Mouse (Mus musculus) MN1 (cell line): Measurements from ENCODE around the gene 1600002K03Rik.
A peak's percentile ranks its signal among the peaks of the same experiment; 100 is the strongest.

Experiments used
- DNase-seq: peaks from one replicate; pipeline ENCODE4 v3.0.0-alpha.2; 2016; ENCODE audit warnings: low spot score

The 1600002K03Rik gene

DNA sequence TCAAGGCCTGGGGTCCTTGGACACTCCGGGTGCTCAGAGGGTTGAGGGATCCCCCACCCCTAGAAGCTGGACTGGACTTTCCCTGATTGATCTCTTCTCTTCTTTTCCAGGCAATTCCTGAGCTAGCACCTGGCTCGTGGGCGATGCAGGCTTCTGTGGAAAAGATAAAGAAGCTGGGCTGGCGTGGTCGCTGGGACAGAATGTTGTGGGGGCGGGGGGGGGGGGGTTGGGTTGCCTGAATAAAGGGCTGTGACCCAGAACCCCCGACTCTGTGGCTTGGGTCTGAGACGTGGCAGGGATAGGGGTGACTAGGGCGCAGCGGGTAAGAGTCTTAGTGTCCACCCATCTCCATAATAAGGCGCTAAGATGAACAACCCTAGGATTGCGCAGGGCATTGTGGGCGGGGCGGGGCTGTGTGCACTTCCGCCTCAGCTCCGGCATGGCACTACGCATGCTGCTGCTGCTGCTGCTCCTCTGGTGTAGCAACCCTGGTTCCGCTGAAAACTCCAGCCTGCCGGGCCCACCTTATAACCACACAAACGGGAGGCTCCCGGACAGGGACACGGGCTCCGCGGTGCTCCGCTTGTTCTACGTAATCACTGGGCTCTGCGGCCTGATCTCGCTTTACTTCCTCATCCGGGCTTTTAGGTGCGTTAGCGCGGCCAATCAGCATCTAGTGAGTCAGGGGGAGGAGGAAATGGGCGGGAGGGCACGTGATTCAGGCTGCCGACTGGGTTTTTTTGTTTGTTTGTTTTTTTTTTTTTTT, at the start of gene 1600002K03Rik:
1600002K03Rik (plus strand) TSS at position 418 of the 766 bp plus-strand sequence.
- DNase-seq, result peak; percentile 86

DNA sequence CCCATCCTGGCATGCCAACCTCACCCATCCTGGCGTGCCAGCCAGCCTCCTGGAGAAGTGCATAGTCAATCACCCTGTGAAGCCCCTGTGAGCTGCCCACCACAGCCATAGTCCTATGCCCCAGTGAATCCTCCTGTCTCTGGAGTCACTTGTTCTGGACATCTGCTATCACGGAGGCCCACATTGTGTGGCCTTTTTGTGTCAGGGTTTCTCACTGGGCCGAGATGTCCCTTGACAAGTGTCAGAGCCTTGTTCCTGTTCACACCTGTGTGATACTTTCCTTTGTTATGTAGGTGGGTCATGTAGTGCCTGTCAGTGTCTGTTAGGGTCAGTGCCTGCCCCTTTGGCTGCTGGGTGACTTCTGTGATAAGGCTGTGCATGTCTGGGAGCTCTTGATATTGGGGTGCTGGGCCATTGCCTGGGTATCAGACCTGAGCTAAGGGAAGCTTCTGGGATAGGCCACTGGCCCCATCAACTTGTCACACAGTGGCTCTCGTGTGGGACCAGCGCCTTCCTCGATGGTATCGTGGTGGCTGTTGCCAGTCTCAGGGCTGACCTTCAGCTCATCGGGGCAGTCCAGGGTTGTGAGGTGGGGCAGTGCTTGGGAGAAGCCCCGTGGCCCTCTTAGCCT, 48.7 kb upstream of the 1600002K03Rik start:
- DNase-seq, result no peak

DNA sequence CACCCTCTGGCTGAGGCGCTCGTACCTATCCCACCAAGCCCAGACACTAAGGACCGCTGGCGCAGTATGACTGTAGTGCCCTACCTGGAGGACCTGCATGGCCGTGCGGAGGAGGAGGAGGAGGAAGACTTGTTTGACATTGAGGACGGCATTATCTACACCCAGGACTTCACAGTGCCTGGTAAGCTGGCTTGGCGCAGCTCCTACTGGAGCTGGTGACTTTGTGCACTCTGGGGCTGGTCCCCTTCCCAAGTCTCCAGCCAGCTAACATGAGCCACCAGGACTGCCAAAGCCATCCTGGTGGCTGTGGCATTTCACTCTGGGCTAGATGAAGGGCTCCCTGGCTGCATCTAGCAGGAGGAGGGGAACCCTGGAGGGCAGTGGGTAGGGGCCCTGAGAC, 44.8 kb upstream of the 1600002K03Rik start:
- no peak for DNase-seq

DNA sequence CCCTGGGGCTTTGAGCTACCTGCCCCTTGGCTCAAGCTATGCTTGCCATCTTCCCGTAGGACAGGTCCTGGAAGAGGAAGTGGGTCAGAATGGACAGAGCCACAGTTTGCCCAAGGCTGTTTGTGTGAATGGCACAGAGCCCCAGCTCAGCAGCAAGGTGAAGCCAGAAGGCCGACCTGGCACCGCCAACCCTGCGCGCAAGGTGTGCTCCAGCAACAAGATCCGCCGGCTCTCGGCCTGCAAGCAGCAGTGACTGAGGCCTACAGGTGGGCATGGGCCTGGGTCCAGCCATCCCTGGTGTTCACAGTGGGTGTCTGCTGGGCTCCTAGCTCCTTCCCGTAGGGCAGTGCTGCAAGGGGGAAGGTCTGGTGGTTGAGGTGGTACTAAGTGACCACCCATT, 42.9 kb upstream of the 1600002K03Rik start:
- no peak for DNase-seq

DNA sequence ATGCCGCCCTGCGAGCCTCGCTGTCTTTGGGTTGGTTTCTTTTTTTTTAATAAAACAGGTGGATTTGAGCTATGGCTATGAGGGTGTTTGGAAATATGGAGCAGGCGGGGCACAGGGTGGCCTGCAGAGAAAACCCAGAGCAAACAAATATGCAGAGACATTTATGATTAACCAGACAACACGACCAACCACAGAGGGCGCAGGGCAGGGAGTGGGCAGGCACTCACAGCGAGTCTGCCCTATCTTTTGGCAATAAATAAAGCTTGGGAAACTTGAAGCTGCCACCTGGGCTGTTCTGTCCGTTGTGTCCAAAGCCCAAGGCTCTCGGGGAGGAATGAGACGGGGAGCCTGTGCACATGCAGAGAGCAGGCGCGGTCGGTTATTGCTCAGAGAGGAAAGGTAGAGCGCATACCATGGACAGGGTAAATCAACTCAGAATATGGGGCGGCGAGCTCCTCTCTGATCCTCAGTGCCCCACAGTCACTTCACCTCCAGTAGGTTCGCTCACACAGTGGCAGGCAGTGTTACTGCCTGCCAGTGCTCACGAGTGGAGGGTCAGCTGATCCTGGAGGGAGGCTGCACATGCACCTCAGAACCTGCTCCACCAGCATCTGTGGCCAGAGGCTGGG, 42.2 kb upstream of the 1600002K03Rik start:
- no peak for DNase-seq

DNA sequence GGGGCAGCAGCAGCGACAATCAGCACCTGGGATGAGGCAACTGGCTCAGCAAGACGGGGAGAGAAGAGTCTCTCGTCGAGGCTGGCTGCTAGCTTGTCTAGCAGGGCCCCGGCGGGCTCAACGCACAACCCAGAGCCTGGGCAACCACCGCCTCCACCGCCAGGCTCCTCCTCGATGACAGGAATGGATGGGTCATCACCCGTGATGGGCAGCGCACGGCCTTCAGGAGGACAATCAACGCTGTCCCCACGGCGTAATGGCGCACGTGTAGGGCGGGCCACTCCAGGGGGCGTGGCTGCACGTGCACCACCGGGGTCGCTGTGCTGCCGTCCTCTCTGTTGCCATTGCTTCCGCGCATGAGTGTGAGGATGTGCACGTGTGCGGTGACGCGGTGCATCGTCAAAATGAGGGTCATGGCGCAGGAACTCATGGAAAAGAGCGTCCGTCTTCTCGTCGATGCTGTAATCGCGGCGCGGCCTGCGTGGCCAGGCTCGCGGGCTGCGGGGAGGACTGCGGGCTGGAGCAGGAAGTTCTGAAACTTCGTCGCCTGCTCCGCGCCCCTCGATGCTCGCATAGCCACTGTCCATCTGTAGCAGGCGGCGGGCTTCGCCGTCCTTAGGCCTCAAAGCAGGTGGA, 41.3 kb upstream of the 1600002K03Rik start:
- DNase-seq, result no peak

DNA sequence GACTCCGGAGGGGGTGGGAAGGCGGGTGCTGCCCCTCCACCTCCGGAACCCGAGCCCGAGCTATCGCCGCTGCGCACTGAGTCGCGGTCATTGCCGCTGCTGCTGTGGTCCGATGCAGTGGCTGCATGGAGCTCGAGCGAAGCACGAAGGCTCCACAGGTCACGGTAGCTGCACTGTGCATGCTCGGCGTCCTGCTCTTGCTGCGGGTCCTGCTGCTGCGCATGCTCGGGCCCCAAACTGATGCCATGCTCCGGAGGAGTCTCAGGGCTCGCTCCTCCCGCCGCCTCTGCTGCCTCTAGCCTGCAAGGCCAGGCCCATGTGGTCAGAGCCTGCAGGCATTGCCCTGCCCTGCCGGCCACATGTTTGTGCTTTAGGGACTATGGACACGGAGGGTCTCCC, 40.8 kb upstream of the 1600002K03Rik start:
- no peak for DNase-seq

DNA sequence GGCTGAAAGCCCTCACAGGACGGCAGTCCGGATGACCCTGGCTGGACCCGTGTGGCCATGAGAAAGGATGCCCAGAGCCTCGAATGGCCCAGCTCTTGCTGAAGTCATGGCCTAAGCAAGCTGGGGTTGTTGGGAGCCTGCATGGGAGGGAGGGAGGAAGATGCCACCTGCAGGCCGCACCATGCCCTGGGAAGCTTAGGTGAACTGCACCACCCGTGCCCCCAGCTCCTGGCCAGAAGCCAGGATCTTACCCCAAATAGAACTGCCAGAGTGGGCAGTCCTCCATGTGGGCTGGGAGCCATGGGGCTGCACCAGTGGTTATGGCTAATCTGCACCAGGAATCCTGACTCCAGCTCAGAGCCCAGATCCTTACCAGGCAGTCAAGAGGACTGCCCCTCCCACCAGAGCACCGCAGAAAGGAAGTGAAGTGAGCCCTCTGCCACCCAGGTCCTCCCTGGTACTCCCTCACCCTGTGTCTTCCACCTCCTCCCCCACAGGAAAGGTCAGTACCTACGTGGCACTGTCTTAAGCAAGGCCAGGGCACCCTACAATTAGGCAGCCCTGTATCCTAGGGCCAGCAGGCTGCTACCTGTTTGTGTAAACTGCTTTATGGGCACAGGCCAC, 39.4 kb upstream of the 1600002K03Rik start:
- peak; percentile 94 for DNase-seq

DNA sequence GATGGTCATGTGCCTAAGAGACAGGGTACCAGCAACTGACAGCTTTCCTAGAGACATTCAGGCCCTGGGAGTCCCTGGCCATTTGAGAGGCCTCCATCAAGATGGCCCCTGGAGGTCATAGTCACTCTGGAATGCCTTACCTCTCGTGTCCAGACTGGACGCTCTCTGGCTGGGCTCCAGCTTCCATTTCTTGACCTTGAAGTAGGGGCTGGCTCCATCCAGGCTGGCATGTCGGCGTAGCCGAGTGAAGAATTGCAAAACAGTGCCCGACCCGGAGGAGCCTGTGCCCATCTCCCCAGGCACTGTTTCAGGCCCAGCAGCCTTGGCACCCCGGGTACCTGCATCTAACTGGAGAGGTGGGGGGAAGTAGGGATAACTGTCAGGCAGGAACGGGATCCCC, 38.3 kb upstream of the 1600002K03Rik start:
- peak; percentile 62 for DNase-seq

DNA sequence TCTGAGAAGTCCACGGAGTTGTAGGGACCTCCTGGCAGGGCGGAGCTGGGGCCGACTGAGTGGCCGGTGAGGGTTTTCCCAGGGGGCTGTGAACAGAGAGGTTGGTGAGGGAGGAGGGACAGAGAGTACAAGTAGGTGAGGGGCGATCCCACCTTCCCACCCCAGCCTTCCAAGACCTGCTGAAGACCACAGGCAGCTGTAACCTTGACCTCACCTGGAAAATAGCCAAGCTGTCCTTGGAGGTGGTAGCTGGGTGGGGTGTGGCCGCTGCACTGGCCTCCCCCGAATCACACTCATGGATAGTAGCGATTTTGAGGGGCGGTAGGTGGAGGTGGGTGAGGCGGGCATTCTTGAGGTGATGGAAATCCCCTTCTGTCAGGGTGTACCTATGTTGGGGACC, 37.6 kb upstream of the 1600002K03Rik start:
- DNase-seq, result peak; percentile 36

DNA sequence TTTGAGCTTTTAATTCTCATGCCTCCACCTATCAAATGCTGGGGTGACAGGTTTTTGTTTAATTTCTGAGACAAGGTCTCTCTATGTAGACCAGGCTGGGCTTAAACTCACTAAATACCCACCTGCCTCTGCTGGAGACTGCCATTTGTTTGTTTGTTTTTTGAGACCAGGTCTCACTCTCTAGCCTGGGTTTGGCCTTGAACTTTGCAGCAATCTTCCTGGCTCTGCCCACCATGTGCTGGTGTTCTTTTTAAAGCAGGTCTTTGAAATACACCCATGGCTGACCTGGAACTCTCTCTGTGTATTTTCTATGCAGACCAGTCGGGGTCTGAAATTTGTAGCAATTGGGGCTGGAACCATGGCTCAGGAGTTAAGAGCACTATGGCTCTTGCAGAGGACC, 37.1 kb upstream of the 1600002K03Rik start:
- no peak for DNase-seq

DNA sequence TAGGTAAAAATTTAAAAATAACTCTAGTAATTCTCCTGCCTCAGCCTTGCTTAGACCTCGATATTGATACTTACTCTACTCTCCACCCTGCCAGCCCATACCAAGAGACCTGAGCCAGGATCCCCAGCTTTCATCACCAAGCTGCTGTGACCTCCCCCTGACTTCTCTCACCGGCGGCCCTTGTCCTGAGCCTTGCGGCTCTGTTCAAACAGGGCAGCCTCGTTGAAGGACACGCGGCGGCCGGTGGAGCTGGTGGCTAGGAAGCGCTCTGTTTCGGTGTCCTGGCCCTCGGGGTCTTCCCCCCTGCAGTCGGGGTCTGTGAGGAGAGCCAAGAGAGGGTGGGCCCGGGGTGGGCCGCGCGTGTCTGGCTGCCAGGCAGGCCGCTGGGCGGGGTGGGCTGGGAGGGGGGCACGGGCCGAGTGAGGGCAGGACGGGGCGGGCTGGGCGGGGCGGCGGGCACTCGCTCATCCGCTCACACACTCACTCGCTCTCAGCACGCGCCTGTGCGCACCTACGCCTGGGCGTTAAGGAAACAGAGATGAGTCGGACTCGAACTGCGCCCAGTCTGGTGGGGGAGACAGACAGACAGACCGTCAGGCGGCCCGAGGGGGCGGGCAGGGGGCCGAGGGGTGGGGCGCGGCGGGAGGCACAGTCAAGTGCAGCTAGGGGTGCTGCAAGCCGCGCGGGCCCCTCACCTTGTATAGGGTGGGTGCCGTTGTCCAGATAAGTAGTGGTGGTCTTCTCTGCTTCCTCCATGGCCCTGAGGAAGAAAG, 36.4 kb upstream of the 1600002K03Rik start:
- DNase-seq, result no peak

DNA sequence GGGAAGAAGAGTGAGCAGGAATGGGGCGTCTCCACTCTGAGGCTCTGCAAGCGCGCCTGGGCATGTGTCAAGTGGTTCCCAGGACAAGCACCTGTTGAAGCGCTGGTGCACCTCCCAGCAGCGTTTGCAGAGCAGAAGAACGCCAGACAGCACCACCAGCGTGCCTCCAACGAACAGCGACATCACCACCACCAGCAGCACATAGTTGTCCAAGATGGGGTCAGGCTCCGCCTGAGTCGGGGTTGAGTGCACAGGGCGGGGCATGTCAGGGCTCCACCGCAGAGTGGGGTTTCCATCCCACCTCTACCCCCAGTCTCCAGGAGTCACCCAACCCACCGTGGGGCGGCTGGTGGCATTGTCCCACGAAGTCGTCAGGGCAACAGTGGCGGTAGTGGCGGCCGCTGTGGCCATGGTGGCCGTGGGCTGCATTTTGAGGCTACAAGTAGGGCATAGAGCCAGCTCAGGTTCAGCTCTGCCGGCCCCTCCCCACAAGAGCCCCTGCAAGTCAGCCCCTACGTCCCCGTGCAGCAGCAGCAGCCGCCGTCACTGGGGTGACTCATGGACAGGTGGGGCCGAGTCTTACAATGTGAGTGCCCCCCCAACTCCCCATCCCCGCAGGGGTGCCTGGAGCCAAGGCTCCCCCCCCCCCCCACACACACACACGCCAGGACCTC, 35.7 kb upstream of the 1600002K03Rik start:
- peak; percentile 44 for DNase-seq

DNA sequence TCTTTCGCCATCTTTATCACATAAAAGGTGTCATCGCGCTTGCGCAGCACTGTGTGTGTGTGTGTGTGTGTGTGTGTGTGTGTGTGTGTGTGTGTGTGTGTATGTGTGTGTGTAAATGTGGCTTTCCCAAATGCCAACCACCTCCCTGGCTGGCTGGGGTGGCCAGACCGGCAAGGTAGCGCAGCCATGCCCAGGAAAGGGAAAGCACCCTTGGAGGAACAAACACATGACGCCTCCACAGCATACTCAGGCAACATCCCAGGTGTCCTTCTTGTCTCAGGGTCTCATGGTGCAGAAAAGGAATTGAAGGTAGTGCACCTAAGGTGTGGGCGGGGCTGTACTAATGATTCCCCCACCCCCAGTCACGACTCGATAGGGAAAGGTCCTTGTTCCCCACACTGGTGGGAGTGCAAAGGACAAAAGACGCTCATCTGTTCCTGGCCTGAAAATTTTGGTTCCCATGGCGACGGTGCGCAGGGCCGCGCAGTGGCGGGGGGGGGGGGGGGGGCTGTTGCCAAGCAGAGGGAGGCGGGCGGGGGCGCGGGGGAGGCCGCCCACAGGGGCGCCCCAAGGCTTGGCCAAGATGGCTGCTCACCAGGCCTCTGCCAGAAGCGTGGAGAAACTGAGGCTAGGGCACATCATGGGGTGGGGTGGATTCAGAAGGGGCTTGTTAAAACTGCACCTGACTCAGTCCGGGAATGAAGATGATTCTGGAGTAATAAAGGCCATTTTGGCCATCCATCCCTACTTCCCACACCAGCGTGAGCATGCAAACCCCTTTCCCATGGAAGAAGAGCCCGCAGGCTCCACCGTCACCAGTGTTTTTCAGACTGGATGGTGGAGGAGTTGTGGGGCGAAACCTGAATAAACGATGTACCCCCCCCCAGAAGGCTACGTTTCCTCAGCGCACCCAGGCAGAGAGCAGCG, 34.9 kb upstream of the 1600002K03Rik start:
- DNase-seq, result peak; percentile 62

DNA sequence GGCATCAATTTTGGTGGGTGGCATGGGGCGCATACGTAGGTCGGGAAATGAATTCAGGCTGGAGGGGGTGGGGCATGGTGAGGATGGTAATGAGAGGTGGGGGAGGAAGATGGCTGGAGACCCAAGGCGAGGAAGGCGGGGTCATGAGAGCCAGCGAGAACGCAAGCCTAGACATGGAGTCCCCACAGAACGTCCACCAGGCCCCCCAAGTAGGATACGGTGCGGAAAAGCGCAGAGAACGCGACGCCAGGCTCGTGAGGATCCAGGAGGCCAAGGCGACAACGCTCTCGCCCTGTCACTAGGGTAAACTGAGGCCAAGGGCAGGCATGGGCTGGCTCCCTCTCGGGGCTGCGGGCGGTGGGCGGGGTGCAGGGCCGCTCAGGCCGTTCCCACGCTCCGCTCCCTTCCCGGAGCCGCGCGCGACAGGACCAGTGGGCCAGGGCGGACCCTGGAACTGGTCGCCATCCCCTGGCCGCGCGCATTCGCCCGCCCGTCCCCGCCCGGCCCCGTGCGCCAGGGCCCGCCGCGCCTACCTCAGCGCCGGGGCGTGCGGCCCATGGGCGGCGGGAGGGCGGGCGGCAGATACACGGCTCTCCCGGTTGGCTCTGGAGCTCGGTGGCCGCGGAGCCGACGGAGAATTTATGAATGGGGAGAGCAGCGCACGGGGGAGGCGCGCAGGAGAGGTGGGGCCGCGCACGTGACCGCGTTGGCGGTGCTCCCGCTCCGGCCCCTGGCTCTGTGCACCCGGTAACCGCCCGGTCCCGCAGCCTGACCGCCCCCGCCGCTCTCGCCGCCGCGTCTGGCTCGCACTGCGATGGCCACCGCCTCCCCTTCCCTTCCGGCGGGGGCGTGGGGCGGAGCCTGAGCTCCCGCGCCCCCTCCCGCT, 33.9 kb upstream of the 1600002K03Rik start, which contains the start of gene Atp5d:
Atp5d (plus strand) TSS at position 80 of the 886 bp plus-strand sequence.
- peak; percentile 78 for DNase-seq

DNA sequence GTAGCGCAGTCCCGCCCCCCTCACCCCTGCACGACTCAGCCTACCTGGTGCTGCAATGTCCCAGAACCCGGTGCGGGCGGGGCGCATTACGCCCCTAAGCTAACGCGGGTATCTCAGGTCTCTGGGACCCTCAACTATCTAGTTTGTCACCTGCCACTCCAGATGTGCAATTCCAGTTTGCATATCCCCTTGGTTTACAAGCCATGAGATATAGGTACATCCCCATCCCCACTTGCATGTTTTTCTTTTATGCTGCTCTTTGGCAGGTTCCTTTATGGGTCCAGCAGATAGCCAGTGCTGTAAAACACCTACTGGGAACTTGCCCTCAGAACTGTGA, 33.3 kb upstream of the 1600002K03Rik start:
- DNase-seq, result no peak

DNA sequence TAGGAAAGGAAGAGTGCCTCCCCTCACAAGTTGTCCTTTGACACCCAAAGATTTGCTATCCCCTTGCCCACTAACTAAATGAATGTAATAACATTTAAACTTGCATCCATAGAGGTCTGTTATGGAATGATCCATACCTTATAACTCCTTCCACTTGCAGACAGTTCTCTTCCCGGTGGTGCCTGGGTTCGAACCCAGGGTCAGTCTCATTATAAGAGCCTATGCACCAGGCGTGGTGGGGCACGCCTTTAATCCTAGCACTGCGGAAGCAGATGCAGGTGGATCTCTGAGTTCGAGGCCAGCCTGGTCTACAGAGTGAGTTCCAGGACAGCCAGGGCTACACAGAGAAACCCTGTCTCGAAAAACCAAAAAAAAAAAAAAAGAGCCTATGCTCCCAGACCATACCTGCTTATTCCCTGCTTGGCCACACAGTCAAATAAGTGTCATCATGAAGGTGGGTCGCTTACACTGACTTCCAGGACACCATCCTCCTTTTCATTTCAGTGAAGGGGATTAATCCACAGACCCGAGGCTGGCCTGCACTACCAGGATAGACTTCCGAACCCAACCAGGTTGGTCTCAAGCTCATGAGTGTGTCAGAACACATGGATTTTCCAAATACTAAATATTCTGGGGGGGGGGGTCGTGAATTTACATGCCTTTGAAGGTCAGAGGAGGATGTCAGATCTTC, 32.6 kb upstream of the 1600002K03Rik start:
- peak; percentile 20 for DNase-seq

DNA sequence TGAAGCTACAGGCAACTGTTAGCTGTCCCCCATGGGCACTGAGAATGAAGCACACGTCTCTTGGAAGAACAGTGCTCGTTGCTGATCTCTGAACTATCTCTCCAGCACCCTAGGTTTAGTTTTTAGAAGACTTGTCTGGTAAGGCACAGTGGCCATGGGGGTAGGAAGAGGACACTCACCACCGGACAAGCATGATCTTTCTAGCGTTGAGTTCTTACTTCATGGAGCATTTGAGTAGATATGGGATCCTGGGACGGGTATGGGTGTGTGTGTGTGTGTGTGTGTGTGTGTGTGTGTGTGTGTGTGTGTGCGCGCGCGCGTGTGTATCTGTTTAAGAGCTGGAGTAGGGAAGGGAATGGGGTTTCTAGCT, 32.1 kb upstream of the 1600002K03Rik start, which contains the start of gene Cbarp:
Cbarp (minus strand) TSS at position 170 of the 370 bp plus-strand sequence.
- no peak for DNase-seq
